Mouse (Mus musculus) MEL-GATA-1-ER (cell line): ENCODE measurements around the gene Clgn.
"Not testable (repeated sequence)": the region's sequence is repeated elsewhere in the genome, so short reads cannot be mapped to it uniquely, and the experiment has no call there.

Experiments
- DNase-seq: peaks from one replicate; pipeline ENCODE4 v3.0.0-alpha.2; 2012; ENCODE audit warnings: low read depth; ENCODE audit errors: extremely low read depth

The Clgn gene

DNA sequence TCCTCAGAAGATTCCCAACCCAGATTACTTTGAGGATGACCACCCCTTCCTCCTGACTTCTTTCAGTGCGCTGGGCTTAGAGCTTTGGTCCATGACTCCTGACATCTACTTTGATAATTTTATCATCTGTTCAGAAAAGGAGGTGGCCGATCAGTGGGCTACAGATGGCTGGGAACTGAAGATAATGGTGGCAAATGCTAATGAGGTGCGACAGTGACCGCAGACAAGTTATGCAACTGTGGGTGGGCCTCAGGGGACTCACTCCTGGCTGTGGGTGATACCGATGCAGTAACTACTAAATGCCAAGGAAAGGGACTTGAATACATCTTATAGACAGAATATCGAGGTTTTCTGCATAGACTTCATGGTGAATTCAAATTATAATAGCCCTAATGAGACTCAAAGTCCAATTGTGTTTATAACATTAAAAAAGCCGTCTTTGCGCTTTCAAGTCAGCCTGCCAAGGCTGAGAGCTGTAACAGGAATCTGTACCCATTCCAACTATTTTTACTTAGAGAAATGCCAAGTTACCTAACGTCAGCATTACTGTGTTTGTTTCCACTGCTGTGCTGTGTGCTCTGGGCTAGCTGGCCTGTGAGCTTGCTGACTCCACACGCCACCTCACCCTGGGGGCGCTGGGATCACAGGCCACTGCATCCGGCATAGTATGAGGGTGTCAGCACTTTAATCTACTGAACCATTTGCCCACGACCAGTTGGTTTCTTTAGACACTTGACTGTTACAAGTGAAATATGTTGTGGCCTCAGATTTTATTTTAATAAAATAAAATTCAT is 33.6 kb downstream of the Clgn start:
- peak; percentile 91 for DNase-seq

DNA sequence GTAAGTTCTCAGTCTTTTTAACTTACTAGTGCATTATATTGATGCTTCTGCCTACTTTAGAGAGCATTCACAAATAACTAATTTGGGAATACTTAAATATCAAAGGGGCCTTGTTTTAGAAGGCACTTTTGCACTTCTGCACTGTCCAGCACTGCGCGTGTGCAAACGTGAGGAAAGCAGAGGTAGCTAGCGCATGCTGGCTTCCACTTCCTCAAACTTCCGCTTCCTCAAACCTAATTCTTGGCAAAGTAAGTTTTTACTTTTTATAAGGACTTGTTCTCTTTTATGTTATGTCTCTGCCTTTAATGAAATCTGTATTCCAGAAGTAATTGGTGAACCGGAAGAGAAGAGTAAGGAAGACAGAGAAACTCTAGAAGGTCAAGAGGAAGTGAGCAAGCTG is 35.5 kb downstream of the Clgn start:
- no peak for DNase-seq

- no peak for DNase-seq
Measured at GRCm38 (mm10) chr8:83426104-83426759, 36.6 kb downstream of the Clgn start.

- DNase-seq = no peak
Measured at GRCm38 (mm10) chr8:83426949-83427348, 37.3 kb downstream of the Clgn start.

- not testable (repeated sequence) for DNase-seq
Measured at GRCm38 (mm10) chr8:83428621-83429020, 39.0 kb downstream of the Clgn start.

DNA sequence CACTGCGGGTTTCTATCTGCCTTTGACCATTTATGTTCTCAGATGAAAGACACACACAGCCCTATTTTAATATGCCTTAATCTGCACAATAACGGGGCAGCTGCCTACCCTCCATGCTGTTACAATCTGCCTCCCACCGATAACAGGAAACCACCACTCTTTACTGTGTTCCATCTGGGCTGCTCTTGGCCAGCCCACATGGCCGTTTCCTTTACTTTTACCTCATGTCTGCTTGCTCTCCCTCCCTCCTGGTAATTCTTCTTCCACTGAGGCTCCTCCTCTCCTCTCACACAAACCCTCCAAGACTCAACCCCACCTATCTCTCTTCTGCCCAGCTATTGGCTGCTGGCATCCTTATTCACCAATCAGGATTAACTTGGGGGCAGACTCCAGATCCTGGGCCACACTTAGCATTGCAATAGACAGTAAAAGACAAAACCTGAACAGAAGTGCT is 39.4 kb downstream of the Clgn start:
- peak; percentile 95 for DNase-seq

GRCm38 (mm10) chr8:83437077-83437476 is 47.4 kb downstream of the Clgn start:
- DNase-seq = no peak

DNA sequence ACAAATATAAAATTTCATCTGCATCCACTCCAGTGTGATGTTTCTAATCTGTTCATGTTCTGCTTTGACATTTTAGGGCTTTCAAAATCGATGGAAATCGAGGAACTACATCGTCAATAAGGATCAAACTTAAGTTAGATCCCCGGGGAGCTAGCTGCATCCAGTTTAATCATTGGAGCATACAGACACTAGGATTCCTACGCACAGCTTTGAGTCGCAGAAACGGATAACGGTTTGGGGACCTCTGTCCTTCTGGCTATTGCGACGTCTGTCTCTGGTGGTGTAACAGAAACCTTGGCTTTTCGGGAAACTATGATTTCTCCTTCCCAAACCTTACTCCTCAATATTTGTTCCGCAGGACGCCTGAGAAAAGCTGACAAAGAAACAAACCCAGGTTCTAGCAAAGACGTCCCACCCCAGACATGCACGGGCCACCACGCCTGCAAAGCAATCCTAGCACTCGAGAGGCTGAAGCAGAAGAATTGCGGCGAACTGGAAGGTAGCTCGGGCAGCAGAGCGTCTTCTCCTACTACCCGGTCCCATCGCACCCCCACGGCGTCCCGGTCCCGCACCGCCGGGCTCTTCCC is 52.1 kb downstream of the Clgn start:
- no peak for DNase-seq

GRCm38 (mm10) chr8:83442243-83443051 is 52.8 kb downstream of the Clgn start:
- peak; percentile 98 for DNase-seq

DNA sequence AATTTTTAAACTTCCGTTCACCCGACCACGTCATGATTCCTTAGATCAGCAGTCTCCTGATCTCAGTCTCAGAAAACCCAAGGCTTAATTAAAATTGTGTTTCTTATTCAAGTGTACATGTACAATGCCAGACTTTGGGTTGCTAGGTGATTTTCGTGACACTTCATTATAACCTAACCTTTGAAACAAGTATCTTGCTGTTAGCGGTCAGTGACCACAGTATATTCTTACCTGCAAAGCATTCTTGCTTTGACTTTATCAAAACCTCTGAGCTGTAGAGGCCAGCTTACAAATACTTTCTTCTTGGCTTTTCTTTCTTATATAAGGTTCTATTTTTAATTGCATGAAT is 53.4 kb downstream of the Clgn start:
- no peak for DNase-seq

DNA sequence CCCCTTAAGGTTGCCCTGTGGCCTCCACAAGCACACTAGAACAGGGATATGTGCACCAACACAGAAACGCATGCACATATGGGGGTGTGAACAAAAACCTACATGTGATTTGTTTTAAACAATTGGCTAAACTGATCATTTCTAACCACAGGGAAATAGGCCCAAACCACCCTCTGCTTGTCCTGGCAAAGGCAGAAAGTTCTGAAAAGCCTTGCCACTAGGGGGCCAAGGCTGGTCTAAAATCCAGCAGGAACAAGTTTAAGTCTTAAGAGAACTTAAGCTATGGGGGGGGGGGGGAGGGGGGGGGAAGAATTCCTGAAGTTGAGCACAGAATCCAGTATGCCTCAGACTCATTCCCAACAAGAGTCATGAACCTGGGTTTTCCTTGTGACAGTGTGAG is 60.3 kb downstream of the Clgn start:
- DNase-seq = no peak

GRCm38 (mm10) chr8:83451056-83451455 is 61.4 kb downstream of the Clgn start:
- DNase-seq = peak; percentile 44

GRCm38 (mm10) chr8:83457121-83457520 is 67.5 kb downstream of the Clgn start:
- DNase-seq = no peak

- DNase-seq = no peak
Measured at GRCm38 (mm10) chr8:83458222-83458621, 68.6 kb downstream of the Clgn start, which contains the start of gene Scoc. Gene Scoc (minus strand): TSS chr8:83458391.

DNA sequence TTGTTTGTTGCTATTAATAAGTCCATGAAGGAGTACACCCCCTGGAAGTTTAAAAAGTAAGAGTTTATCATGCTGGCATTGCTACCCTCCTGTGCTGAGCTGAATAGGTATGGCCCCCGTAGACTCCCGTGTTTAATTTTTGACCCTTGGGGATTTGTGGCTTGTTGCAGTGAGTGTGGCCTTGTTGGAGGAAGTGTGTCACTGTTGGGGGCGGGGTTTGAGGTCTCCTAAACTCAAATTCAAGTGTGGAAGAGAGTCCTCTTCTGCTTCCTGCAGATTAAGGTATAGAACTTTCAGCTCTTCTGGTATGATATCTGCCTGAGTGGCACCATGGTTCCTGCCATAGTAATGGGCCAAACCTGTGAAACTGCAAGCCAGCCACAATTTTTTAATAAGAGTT is 69.9 kb downstream of the Clgn start:
- no peak for DNase-seq
